Mouse (Mus musculus) frontal cortex, adult (tissue): ENCODE data around the gene Prune1.

Experiments
- ATAC-seq: cut with Nextera tagmentation; 2 replicates; pipeline ENCODE4 v1.9.2; 2017; ENCODE audit warnings: mild to moderate bottlenecking, moderate library complexity, mixed read lengths; ENCODE audit not compliant: low TSS enrichment

The Prune1 gene

DNA sequence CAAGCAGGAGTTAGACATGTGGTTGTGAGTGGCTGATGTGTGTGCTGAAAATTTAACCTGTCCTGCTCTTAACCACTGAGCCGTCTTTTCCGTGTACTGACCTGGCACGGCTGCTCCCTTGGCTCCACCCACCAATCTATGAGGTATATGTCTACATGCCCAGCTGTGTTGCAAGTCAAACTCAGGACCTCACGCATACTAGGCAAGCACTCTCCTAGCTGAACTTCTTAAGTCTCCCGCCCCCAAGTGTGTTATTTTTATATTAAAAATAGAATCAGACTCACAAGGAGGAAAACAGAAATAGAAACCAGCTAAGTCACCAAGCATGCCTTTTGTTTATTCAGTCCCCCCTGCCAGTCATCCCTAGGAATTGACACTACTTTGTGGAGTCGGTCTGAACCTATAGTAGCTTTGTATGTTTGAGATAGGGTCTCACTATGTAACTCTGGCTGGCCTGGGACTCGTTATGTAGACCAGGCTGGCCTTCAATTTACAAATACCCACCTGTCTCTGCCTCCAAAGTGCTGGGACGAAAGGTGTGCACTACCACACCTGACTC lies 44.3 kb downstream of the Prune1 start:
- no peak for ATAC-seq

- ATAC-seq, result no peak
Observed at GRCm38 (mm10) chr3:95235386-95236301, 46.2 kb downstream of the Prune1 start.

- ATAC-seq, result no peak
Observed at GRCm38 (mm10) chr3:95233303-95233980, 48.4 kb downstream of the Prune1 start.

DNA sequence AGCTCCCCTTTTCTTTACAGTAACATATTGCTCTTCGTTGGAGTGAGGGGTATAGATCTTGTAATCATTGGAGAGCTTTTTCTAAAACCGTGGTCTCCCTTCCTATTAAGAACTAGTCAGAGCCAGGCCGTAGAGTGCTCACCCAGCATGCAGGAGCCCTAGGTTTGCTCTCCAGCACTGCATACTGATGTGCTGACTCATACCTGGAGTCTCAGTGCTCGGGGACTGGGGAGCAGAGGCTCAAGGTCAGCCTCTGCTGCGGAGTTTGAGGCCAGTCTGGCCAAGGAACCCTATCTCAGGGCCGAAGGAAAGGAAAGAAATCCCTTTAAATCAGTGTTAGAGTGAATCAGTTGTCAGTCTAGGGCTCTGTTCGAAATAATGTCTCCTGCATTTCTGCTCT lies 49.1 kb downstream of the Prune1 start:
- ATAC-seq, result no peak

DNA sequence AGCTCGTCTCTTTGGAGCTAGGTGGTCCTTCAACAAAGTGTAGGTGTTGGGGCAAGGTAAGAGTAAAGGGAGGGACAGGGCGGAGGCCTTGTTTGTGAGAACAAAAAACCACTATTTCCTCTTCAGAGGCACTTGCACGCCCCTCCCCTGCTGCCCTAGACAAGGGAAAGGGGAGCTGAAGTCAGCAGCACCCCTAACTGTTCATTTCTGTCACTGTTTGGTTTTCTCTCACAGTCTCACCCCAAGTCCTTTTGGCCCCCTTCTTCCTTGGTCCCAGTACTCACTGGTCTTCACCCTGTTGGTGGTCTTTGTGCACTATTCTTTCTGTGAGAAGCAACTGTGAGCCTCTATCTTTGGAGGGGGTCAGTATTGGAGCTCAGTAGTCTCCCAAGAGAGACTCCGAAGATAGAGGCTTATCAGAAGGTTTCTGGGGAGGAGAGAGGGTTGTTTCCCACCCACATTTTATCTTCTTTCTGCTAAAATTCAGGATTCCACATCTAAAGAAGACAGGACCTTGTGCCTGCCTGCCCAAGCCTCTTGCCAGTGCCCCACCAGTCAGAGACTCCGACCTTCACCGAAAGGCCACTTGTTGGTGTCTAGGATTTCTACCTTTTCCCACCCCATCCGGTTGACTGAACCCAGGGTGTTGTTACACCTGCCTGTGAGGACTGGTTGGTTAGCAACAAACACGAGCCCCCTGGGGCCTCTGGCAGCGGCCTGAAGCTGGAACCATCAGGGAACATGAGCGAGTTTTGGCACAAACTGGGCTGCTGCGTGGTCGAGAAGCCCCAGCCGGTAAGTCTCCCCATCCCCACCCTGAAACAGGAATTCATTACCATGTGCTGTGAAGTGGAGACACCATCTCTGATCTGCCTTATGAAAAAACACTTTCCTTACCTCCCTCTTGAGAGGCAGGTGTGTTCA lies 50.3 kb downstream of the Prune1 start, which contains the start of gene Mllt11:
TSS of gene Mllt11 (minus strand) at position 874 of the 924 bp plus-strand sequence.
- no peak for ATAC-seq

DNA sequence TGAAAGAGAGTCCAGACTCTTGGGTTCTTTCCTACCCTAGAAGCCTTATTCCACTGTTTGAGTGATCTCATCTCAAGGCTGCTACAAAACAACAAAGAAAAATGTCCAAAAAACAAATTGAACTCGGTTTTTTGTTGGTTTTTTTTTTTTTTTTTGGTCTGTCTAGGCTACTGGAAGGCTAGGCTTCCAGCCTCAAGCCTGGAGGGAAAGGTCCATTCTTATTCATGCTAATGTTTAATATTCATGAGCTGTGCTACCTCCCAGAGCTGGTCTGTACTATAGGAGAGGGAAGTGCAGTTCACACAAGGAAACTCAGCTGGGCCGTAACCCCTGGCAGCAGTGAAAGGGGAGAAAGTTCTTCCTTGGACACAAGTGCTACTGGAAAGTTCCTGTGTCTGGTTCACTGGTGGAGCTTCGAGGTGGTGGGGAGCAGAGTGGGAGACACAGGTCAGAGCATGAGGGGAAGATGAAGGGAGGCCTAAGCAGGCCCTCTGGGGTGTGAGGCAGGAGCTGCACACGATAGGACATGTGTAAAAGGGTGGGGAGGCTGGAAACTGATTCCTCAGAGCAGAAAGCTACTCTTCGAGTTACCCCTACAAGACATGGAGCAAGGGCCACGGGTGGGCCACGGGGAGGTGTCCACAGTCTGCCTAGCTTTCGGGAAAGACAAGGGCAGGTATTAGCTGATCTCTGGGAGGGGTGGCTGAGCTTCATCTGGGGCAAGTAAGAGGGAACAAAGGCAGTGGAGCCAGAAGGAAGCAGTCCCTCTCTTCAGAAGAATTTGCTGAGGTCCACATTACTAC lies 51.2 kb downstream of the Prune1 start:
- ATAC-seq, result no peak

DNA sequence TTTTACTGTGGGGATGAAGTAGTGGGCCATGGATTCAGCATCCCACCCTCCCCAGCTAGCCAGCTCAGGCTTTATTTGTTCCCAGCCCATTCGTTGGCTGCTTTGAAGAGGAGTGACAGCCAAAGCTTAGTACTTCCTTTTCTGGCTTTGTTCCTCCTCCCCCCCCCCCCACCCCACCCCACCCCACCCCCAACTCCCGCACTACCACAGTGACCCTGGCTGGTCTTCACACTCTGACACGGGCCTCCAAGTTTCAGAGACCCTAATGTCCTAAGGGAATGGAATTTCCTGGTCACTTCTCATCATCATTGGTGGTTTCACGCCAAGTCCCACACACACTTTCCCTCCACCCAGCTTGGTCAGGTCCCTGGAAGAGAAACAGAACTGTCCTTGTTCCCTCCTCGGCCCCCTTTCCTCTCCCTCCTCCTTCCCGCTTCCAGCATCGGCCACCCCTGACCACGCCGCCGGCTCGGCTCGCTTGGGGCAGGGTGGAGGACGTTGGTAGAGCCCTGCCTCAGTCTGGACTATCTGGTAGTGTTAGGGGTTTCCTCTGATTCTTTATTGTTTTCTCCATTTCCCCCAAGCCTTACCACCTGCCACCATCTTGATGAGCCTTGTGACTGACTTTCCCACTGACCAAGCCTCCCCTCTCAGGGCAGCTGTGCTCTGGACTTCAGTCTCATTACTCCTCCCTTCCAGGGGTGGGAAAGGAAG lies 51.9 kb downstream of the Prune1 start:
- no peak for ATAC-seq

DNA sequence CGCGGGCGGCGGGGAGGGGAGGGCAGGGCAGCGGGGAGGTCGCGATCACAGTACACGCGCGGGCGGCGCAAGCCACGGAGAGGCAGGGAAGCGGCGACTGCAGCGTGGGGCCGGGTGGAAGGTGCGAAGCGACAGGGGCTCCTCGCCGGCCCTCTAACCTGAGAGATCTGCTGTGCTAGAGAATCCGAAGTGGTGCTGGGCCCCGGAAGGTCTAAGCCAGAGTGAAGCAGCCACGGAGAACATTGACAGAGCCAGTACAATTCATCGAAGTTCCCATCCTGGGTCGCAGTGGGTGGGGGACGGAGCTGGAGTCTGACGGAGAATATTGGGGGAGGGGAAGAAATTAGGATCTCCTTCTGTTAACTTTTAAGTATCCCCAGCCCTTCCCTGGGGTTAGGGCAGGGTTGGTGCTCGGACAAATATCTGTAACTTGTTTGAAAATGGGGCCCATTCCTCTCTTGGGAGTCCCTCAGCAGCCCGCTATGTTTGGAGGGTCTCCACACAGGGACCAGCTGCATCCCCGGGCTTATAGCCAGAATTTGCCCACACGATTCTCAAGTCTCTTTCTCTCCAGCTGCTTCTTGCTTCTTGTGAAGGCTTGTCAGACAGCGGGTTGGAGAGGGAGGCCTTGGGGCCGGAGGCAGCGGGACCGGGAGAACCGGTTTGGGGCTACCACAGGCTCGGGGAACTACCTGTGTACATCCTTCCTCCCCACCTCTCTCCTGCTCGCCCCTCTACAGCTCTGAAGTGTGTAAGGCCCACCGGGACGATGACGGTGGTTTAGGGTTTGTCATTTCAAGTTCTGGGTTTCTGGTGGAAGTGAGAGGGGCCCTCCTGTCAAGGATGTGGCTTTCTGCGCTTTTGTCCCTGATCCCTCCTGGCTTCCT lies 52.7 kb downstream of the Prune1 start:
- ATAC-seq, result peak; percentile 4

GRCm38 (mm10) chr3:95228148-95228893 lies 53.6 kb downstream of the Prune1 start, which contains the start of gene Cdc42se1:
TSS of gene Cdc42se1 (plus strand) at chr3:95228732.
- ATAC-seq, result peak; percentile 78

GRCm38 (mm10) chr3:95227214-95227613 lies 54.7 kb downstream of the Prune1 start:
- no peak for ATAC-seq

GRCm38 (mm10) chr3:95224295-95224694 lies 57.6 kb downstream of the Prune1 start:
- no peak for ATAC-seq

- no peak for ATAC-seq
Observed at GRCm38 (mm10) chr3:95223041-95223440, 58.8 kb downstream of the Prune1 start.

DNA sequence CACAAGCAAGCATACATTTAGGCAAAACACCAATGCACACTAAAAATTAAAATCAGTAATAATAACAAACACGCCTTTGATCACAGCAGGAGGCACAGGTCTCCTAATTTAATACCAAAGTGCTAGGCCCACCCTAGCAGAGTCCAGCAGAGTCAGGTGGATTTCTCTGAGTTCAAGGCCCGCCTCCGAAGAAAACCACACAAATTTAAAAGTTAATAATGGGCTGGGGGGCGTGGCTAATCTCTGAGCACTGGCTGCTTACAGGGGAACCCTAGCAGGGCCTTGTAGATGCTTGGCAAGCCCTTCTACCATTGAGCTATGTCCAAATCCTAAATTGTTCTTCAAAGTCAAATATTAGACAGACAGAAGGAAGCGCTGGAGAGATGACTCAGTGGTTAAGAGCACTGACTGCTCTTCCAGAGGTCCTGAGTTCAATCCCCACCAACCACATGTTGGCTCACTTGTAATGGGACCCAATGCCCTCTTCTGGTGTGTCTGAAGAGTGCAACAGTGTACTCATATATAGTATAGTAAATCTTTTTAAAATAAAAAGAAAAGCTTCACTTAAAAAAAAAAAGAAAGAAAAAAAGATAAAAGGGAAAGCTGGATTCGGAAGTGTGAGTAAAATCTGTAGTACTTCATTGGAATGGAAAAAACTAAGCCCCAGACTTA lies 63.3 kb downstream of the Prune1 start:
- ATAC-seq, result no peak

GRCm38 (mm10) chr3:95217255-95218134 lies 64.4 kb downstream of the Prune1 start, which contains the start of gene Gabpb2:
TSS of gene Gabpb2 (minus strand) at chr3:95217916.
- ATAC-seq, result peak; percentile 88

GRCm38 (mm10) chr3:95216655-95217254 lies 65.1 kb downstream of the Prune1 start:
- ATAC-seq, result 0 out of 2 replicates have a peak, but pooled peaks have one; percentile 6

GRCm38 (mm10) chr3:95213609-95213975 lies 68.3 kb downstream of the Prune1 start:
- ATAC-seq, result no peak
